Comparison of ENCODE assay signal across 25 mouse cellular contexts in the genomic region with DNA sequence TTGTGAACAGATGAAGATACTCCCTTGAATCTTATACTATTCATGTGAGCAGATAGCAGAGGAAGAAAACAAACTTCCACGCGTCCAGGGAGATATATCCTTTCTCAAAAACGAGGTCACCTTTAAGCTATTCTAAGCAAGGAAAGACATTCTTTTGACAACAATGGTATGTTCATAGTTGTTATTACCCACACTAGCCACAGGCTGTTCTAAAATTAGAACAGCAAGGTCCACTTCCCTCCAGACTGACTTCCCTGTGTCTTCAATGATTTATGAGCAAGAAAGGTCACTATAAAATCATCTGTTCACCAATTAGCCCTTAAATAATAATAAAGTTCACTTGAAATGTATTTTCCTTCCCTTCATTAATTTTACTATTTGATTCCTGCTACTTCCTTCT.
DNase-seq lines count a peak whose midpoint lies in the region; ATAC-seq and TF ChIP-seq lines count a peak whose summit lies in the region.
"Had no signal": no experiment of that assay in that cellular context is flagged by ENCODE, and none has a peak within 500 bp of the region (broad histone marks: within the 10 kb centered on the region; RNA-seq: fewer than 3 reads in every experiment).

No protein-coding gene starts in this region.

- H3K27me3 ChIP-seq in heart, postnatal 0 days (ENCODE audit: control insufficient read depth, insufficient read depth, low read length): no peaks in the 10 kb centered on the region
- H3K27me3 ChIP-seq: embryonic facial prominence, embryonic 15.5 days; heart, embryonic 15.5 days; hindbrain, embryonic 12.5 days had no signal

- peak; percentile 35 for DNase-seq in heart, postnatal 0 days (ENCODE audit: low spot score)
- no peak for DNase-seq in heart, adult 18-20 months
- peak; percentile 43 for DNase-seq in 416B (ENCODE audit: low read depth)
- no peak for DNase-seq in thymus, postnatal 4 days
- DNase-seq in adrenal gland, adult (ENCODE audit: inconsistent age in 2 of 2, low spot score in 1 of 2): no peak
- DNase-seq: adrenal gland, adult 2 months; adrenal gland, postnatal 25 days; cerebellum, adult 18-20 months; cerebellum, postnatal 10 days; embryo, embryonic 11 days; gastrocnemius, adult 2 months; gastrocnemius, postnatal 25 days; heart, adult 11 months had no signal

- no peak overlapping the region for H3K4me2 ChIP-seq in heart, postnatal 0 days (ENCODE audit: low read depth, low read length)
- H3K4me2 ChIP-seq: embryonic facial prominence, embryonic 15.5 days; heart, embryonic 15.5 days; hindbrain, embryonic 12.5 days had no signal

- TF ChIP-seq CTCF in heart, postnatal 0 days (IDR thresholded peaks at IDR 0.05; ENCODE audit: low read depth): no peak

- ATAC-seq in heart, postnatal 0 days (ENCODE audit: insufficient read depth, low read depth): no peak; the same call in 1 of the 2 replicates
- peak; percentile 77 for ATAC-seq in common myeloid progenitor, adult 5-6 weeks (replicated peaks; ENCODE audit: low read depth, poor library complexity, severe bottlenecking)
- ATAC-seq in megakaryocyte progenitor cell, adult 5-6 weeks (replicated peaks; ENCODE audit: poor library complexity): peak; percentile 74
- ATAC-seq: activated CD4-positive, CD25-positive, alpha-beta regulatory T cell, adult 4 months; forebrain, embryonic 14.5 days; hindbrain, embryonic 16.5 days; inflammation-experienced regulatory T-cells, adult 6 months; intestine, postnatal 0 days had no signal

- H3K9ac ChIP-seq in heart, postnatal 0 days (replicated peaks; ENCODE audit: low read depth, low read length): no peak overlapping the region
- H3K9ac ChIP-seq: embryonic facial prominence, embryonic 15.5 days; heart, embryonic 15.5 days; hindbrain, embryonic 12.5 days had no signal

- 7% methylated on average over 3 of the region's 3 CpGs for WGBS in heart, postnatal 0 days

- H3K36me3 ChIP-seq in heart, postnatal 0 days (replicated peaks; ENCODE audit: control insufficient read depth, insufficient read depth, low read length): no peaks in the 10 kb centered on the region
- H3K36me3 ChIP-seq: embryonic facial prominence, embryonic 15.5 days; forebrain, embryonic 10.5 days; heart, embryonic 15.5 days; hindbrain, embryonic 12.5 days had no signal

- no peak for TF ChIP-seq EP300 in heart, postnatal 0 days (IDR thresholded peaks at IDR 0.05; ENCODE audit: low read depth)

- H3K4me3 ChIP-seq in heart, postnatal 0 days (ENCODE audit: low read depth, low read length): no peak overlapping the region
- H3K4me3 ChIP-seq: embryonic facial prominence, embryonic 15.5 days; erythroblast, embryonic 14.5 days; forebrain, embryonic 10.5 days; gastrocnemius, adult 2 months; heart, embryonic 15.5 days; hindbrain, embryonic 12.5 days had no signal

- H3K9me3 ChIP-seq in heart, postnatal 0 days (replicated peaks; ENCODE audit: control insufficient read depth, low read length): no peaks in the 10 kb centered on the region
- H3K9me3 ChIP-seq: embryonic facial prominence, embryonic 15.5 days; forebrain, embryonic 10.5 days; heart, embryonic 15.5 days; hindbrain, embryonic 12.5 days had no signal

- H3K4me1 ChIP-seq in heart, postnatal 0 days (ENCODE audit: control insufficient read depth, insufficient read depth): peaks cover 10% of the 10 kb centered on the region; the same call in 1 of the 2 replicates
- H3K4me1 ChIP-seq: embryonic facial prominence, embryonic 15.5 days; forebrain, embryonic 10.5 days; hindbrain, embryonic 12.5 days had no signal

- H3K27ac ChIP-seq in heart, postnatal 0 days (ENCODE audit: low read depth): no peak overlapping the region
- H3K27ac ChIP-seq: embryonic facial prominence, embryonic 15.5 days; forebrain, embryonic 10.5 days; gastrocnemius, adult 2 months; heart, embryonic 15.5 days; hindbrain, embryonic 12.5 days had no signal

Comparison
In these comparisons a context has a peak if more than half of its experiments do, and no peak if none do; other contexts are left out.
1. DNase-seq: peak in heart, postnatal 0 days (single experiment) and 416B (single experiment); none in heart, adult 18-20 months (0 of 2), thymus, postnatal 4 days (single experiment) and adrenal gland, adult (0 of 2).